Comparison of ENCODE assay signal across 8 mouse cellular contexts in the genomic region with DNA sequence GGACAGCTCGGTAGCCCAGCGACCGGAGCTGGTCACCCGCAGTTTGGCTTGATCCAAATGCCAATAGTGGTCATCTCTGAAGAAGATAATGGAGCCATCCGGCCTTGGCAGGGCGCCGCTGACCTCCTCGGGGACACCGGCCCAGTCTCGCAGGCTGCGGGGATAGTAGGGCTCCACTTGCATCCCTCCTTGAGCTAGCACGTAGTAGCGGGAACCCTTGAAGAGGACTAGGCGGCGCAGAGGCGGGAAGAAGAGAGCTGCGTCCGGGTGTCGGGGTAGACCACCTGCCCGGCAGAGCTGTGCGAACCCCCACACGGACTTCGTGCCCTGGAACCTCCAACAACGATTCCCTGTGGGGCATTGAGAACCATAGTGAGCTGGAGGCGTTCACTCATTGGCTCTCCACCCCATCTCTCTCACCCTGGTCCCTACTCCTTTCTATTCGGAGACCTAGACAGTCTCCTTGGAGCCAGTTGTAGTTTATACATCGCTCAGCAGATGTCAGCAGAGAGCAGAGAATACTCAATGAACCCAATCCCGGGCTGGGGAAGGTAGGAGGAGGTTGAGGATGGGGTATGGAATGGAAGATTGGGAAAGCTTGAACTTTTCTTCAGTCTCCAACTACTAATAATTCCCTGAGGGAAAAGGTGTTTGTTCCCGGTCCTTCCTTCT. TPM values are rescaled to one million over a fixed set of nuclear protein-coding genes. Genes with fewer than 3 reads are reported as not detected.
DNase-seq lines count a peak whose midpoint lies in the region; ATAC-seq lines count a peak whose summit lies in the region.

No protein-coding gene starts in this region.

- no peak overlapping the region for H3K9ac ChIP-seq in heart, embryonic 11.5 days (ENCODE audit: low read depth, low read length)
- no peak overlapping the region for H3K9ac ChIP-seq in kidney, embryonic 14.5 days (ENCODE audit: low read depth, low read length)
- no peak overlapping the region for H3K9ac ChIP-seq in limb, embryonic 15.5 days
- peak overlapping the region; percentile 46; the same call in 1 of the 2 replicates for H3K9ac ChIP-seq in midbrain, embryonic 16.5 days (ENCODE audit: low read depth, low read length)
- no peak overlapping the region for H3K9ac ChIP-seq in stomach, embryonic 14.5 days (replicated peaks; ENCODE audit: low read depth, low read length)

- H3K9me3 ChIP-seq in embryonic facial prominence, embryonic 10.5 days = no peaks in the 10 kb centered on the region
- H3K9me3 ChIP-seq in heart, embryonic 11.5 days (replicated peaks; ENCODE audit: control insufficient read depth, low read length) = no peaks in the 10 kb centered on the region
- no peaks in the 10 kb centered on the region for H3K9me3 ChIP-seq in kidney, embryonic 14.5 days (ENCODE audit: control insufficient read depth, low read length)
- H3K9me3 ChIP-seq in limb, embryonic 15.5 days = no peaks in the 10 kb centered on the region
- no peaks in the 10 kb centered on the region for H3K9me3 ChIP-seq in midbrain, embryonic 16.5 days (replicated peaks; ENCODE audit: control insufficient read depth, low read length, poor library complexity, severe bottlenecking)
- no peaks in the 10 kb centered on the region for H3K9me3 ChIP-seq in stomach, embryonic 14.5 days (ENCODE audit: control insufficient read depth, low read depth, low read length)

- peak; percentile 59 for DNase-seq in CD4-positive helper T cell, adult 2 months (ENCODE audit: low read depth, low spot score)
- peak; percentile 84 for DNase-seq in adrenal gland, postnatal 14 days
- DNase-seq in embryonic facial prominence, embryonic 10.5 days (ENCODE audit: low spot score) = peak; percentile 77

- peaks cover 82% of the 10 kb centered on the region for H3K27me3 ChIP-seq in embryonic facial prominence, embryonic 10.5 days (replicated peaks; ENCODE audit: low read depth, poor library complexity, severe bottlenecking)
- H3K27me3 ChIP-seq in heart, embryonic 11.5 days (ENCODE audit: control insufficient read depth, insufficient read depth, low read length) = peaks cover 32% of the 10 kb centered on the region
- H3K27me3 ChIP-seq in kidney, embryonic 14.5 days (ENCODE audit: control insufficient read depth, insufficient read depth, low read length) = peaks cover 51% of the 10 kb centered on the region
- peaks cover 74% of the 10 kb centered on the region for H3K27me3 ChIP-seq in limb, embryonic 15.5 days
- peaks cover 43% of the 10 kb centered on the region for H3K27me3 ChIP-seq in midbrain, embryonic 16.5 days (ENCODE audit: control insufficient read depth, insufficient read depth, low read depth, low read length)
- H3K27me3 ChIP-seq in stomach, embryonic 14.5 days (ENCODE audit: control insufficient read depth, insufficient read depth, low read length) = peaks cover 24% of the 10 kb centered on the region

- peak overlapping the region; percentile 57 for H3K4me2 ChIP-seq in heart, embryonic 11.5 days
- H3K4me2 ChIP-seq in kidney, embryonic 14.5 days (replicated peaks; ENCODE audit: low read depth, low read length) = peak overlapping the region; percentile 32; the same call in 1 of the 2 replicates
- peak overlapping the region; percentile 42 for H3K4me2 ChIP-seq in limb, embryonic 15.5 days
- H3K4me2 ChIP-seq in midbrain, embryonic 16.5 days (ENCODE audit: low read length) = peak overlapping the region; percentile 53
- peak overlapping the region; percentile 26 for H3K4me2 ChIP-seq in stomach, embryonic 14.5 days (replicated peaks; ENCODE audit: low read depth, low read length)

- peak overlapping the region; percentile 43 for H3K4me3 ChIP-seq in embryonic facial prominence, embryonic 10.5 days
- peak overlapping the region; percentile 26 for H3K4me3 ChIP-seq in heart, embryonic 11.5 days (ENCODE audit: low read depth, low read length)
- H3K4me3 ChIP-seq in kidney, embryonic 14.5 days (ENCODE audit: low read length) = peak overlapping the region; percentile 3; the same call in 1 of the 2 replicates
- no peak overlapping the region for H3K4me3 ChIP-seq in limb, embryonic 15.5 days
- H3K4me3 ChIP-seq in midbrain, embryonic 16.5 days (ENCODE audit: low read depth, low read length) = peak overlapping the region; percentile 20
- no peak overlapping the region for H3K4me3 ChIP-seq in stomach, embryonic 14.5 days (ENCODE audit: low read depth, low read length)

- no peak overlapping the region for H3K27ac ChIP-seq in embryonic facial prominence, embryonic 10.5 days (replicated peaks)
- H3K27ac ChIP-seq in heart, embryonic 11.5 days (ENCODE audit: low read depth, low read length) = no peak overlapping the region
- no peak overlapping the region for H3K27ac ChIP-seq in kidney, embryonic 14.5 days (ENCODE audit: low read depth, low read length)
- no peak overlapping the region for H3K27ac ChIP-seq in limb, embryonic 15.5 days
- no peak overlapping the region for H3K27ac ChIP-seq in midbrain, embryonic 16.5 days (ENCODE audit: low read length)
- H3K27ac ChIP-seq in stomach, embryonic 14.5 days (ENCODE audit: low read length) = no peak overlapping the region

- H3K36me3 ChIP-seq in embryonic facial prominence, embryonic 10.5 days (replicated peaks) = no peaks in the 10 kb centered on the region
- no peaks in the 10 kb centered on the region for H3K36me3 ChIP-seq in heart, embryonic 11.5 days (ENCODE audit: control insufficient read depth, insufficient read depth, low read length)
- H3K36me3 ChIP-seq in kidney, embryonic 14.5 days (ENCODE audit: control insufficient read depth, insufficient read depth, low read length) = no peaks in the 10 kb centered on the region
- H3K36me3 ChIP-seq in limb, embryonic 15.5 days = no peaks in the 10 kb centered on the region
- no peaks in the 10 kb centered on the region for H3K36me3 ChIP-seq in midbrain, embryonic 16.5 days (ENCODE audit: control insufficient read depth, insufficient read depth, low read length)
- H3K36me3 ChIP-seq in stomach, embryonic 14.5 days (ENCODE audit: control insufficient read depth, insufficient read depth, low read length) = no peaks in the 10 kb centered on the region

- peaks cover 51% of the 10 kb centered on the region for H3K4me1 ChIP-seq in embryonic facial prominence, embryonic 10.5 days
- peaks cover 37% of the 10 kb centered on the region for H3K4me1 ChIP-seq in heart, embryonic 11.5 days (ENCODE audit: control insufficient read depth, insufficient read depth, low read length)
- H3K4me1 ChIP-seq in kidney, embryonic 14.5 days (ENCODE audit: control insufficient read depth, insufficient read depth, low read length) = peaks cover 3% of the 10 kb centered on the region; the same call in 1 of the 2 replicates
- peaks cover 18% of the 10 kb centered on the region for H3K4me1 ChIP-seq in limb, embryonic 15.5 days
- peaks cover 10% of the 10 kb centered on the region; the same call in 1 of the 2 replicates for H3K4me1 ChIP-seq in midbrain, embryonic 16.5 days (ENCODE audit: control insufficient read depth, insufficient read depth, low read length)
- H3K4me1 ChIP-seq in stomach, embryonic 14.5 days (ENCODE audit: control insufficient read depth, insufficient read depth, low read length) = peaks cover 15% of the 10 kb centered on the region; the same call in 1 of the 2 replicates

- ATAC-seq in heart, embryonic 11.5 days (replicated peaks; ENCODE audit: insufficient number of reproducible peaks, low FRiP score, low TSS enrichment) = no peak
- 0 out of 2 replicates have a peak, but pooled peaks have one; percentile 25 for ATAC-seq in kidney, embryonic 14.5 days (ENCODE audit: low FRiP score, low TSS enrichment)
- ATAC-seq in limb, embryonic 15.5 days (ENCODE audit: insufficient number of reproducible peaks, low FRiP score, low TSS enrichment, low read depth) = no peak
- ATAC-seq in midbrain, embryonic 16.5 days = peak; percentile 25; the same call in 1 of the 2 replicates
- ATAC-seq in stomach, embryonic 14.5 days (ENCODE audit: insufficient number of reproducible peaks, insufficient read depth, low FRiP score, low read depth) = no peak

- 11% methylated on average over 29 of the region's 29 CpGs for WGBS in embryonic facial prominence, embryonic 10.5 days
- 9% methylated on average over 29 of the region's 29 CpGs for WGBS in heart, embryonic 11.5 days (ENCODE audit: insufficient replicate concordance)
- 12% methylated on average over 29 of the region's 29 CpGs for WGBS in kidney, embryonic 14.5 days
- WGBS in limb, embryonic 15.5 days = 12% methylated on average over 29 of the region's 29 CpGs
- 15% methylated on average over 29 of the region's 29 CpGs for WGBS in midbrain, embryonic 16.5 days
- 15% methylated on average over 29 of the region's 29 CpGs for WGBS in stomach, embryonic 14.5 days

RNA-seq across cellular contexts. Expression of a gene that starts 5.3 kb away (rescaled TPM):
- 0.37 and 0.75 TPM in 2 replicates for total RNA-seq in adrenal gland, postnatal 14 days (2021)
- polyA plus RNA-seq in embryonic facial prominence, embryonic 10.5 days (2016; fragmentation: Nextera tagmentation; extraction: Ambion mirVana) = 0.68 TPM in 1 of 2 replicates, not detected in the other
- 2.1 and 2.3 TPM in 2 replicates for polyA plus RNA-seq in heart, embryonic 11.5 days (2014; fragmentation: Nextera tagmentation; extraction: Ambion mirVana)
- 0.44 TPM in 1 of 2 replicates, not detected in the other for polyA plus RNA-seq in kidney, embryonic 14.5 days (2014; fragmentation: Nextera tagmentation; extraction: Ambion mirVana)
- polyA plus RNA-seq in limb, embryonic 15.5 days (2015; fragmentation: Nextera tagmentation; extraction: Ambion mirVana) = 0.35 and 0.64 TPM in 2 replicates
- polyA plus RNA-seq in midbrain, embryonic 16.5 days (2015; fragmentation: Nextera tagmentation; extraction: Ambion mirVana) = 0.57 and 0.64 TPM in 2 replicates
- 1.5 TPM in 1 of 2 replicates, not detected in the other for polyA plus RNA-seq in stomach, embryonic 14.5 days (2014; fragmentation: Nextera tagmentation; extraction: Ambion mirVana)

RNA-seq across cellular contexts. Expression of a gene that starts 13.5 kb away (rescaled TPM):
- not detected in 2 replicates for total RNA-seq in adrenal gland, postnatal 14 days (2021)
- polyA plus RNA-seq in embryonic facial prominence, embryonic 10.5 days (2016; fragmentation: Nextera tagmentation; extraction: Ambion mirVana) = not detected in 2 replicates
- polyA plus RNA-seq in heart, embryonic 11.5 days (2014; fragmentation: Nextera tagmentation; extraction: Ambion mirVana) = 0.10 and 0.14 TPM in 2 replicates
- not detected in 2 replicates for polyA plus RNA-seq in kidney, embryonic 14.5 days (2014; fragmentation: Nextera tagmentation; extraction: Ambion mirVana)
- 0.05 TPM in 1 of 2 replicates, not detected in the other for polyA plus RNA-seq in limb, embryonic 15.5 days (2015; fragmentation: Nextera tagmentation; extraction: Ambion mirVana)
- polyA plus RNA-seq in midbrain, embryonic 16.5 days (2015; fragmentation: Nextera tagmentation; extraction: Ambion mirVana) = 0.44 and 0.61 TPM in 2 replicates
- polyA plus RNA-seq in stomach, embryonic 14.5 days (2014; fragmentation: Nextera tagmentation; extraction: Ambion mirVana) = 0.10 TPM in 1 of 2 replicates, not detected in the other

RNA-seq across cellular contexts. Expression of a gene that starts 20.1 kb away (rescaled TPM):
- 7.4 and 8.3 TPM in 2 replicates for total RNA-seq in adrenal gland, postnatal 14 days (2021)
- polyA plus RNA-seq in embryonic facial prominence, embryonic 10.5 days (2016; fragmentation: Nextera tagmentation; extraction: Ambion mirVana) = 1.3 and 1.5 TPM in 2 replicates
- polyA plus RNA-seq in heart, embryonic 11.5 days (2014; fragmentation: Nextera tagmentation; extraction: Ambion mirVana) = 3.3 and 5.6 TPM in 2 replicates
- polyA plus RNA-seq in kidney, embryonic 14.5 days (2014; fragmentation: Nextera tagmentation; extraction: Ambion mirVana) = 0.55 and 1.1 TPM in 2 replicates
- 2.7 and 3.4 TPM in 2 replicates for polyA plus RNA-seq in limb, embryonic 15.5 days (2015; fragmentation: Nextera tagmentation; extraction: Ambion mirVana)
- 2.6 and 2.7 TPM in 2 replicates for polyA plus RNA-seq in midbrain, embryonic 16.5 days (2015; fragmentation: Nextera tagmentation; extraction: Ambion mirVana)
- polyA plus RNA-seq in stomach, embryonic 14.5 days (2014; fragmentation: Nextera tagmentation; extraction: Ambion mirVana) = 1.4 and 1.9 TPM in 2 replicates

RNA-seq across cellular contexts. Expression of a gene that starts 30.2 kb away (rescaled TPM):
- 66.3 and 72.1 TPM in 2 replicates for total RNA-seq in adrenal gland, postnatal 14 days (2021)
- 12.4 and 12.7 TPM in 2 replicates for polyA plus RNA-seq in embryonic facial prominence, embryonic 10.5 days (2016; fragmentation: Nextera tagmentation; extraction: Ambion mirVana)
- polyA plus RNA-seq in heart, embryonic 11.5 days (2014; fragmentation: Nextera tagmentation; extraction: Ambion mirVana) = 6.0 and 15.1 TPM in 2 replicates
- polyA plus RNA-seq in kidney, embryonic 14.5 days (2014; fragmentation: Nextera tagmentation; extraction: Ambion mirVana) = 20.3 and 28.1 TPM in 2 replicates
- 10.5 and 12.1 TPM in 2 replicates for polyA plus RNA-seq in limb, embryonic 15.5 days (2015; fragmentation: Nextera tagmentation; extraction: Ambion mirVana)
- polyA plus RNA-seq in midbrain, embryonic 16.5 days (2015; fragmentation: Nextera tagmentation; extraction: Ambion mirVana) = 10.9 and 13.0 TPM in 2 replicates
- polyA plus RNA-seq in stomach, embryonic 14.5 days (2014; fragmentation: Nextera tagmentation; extraction: Ambion mirVana) = 26.8 and 27.0 TPM in 2 replicates

RNA-seq across cellular contexts. Expression of a gene that starts 33.8 kb away (rescaled TPM):
- total RNA-seq in adrenal gland, postnatal 14 days (2021) = 10.2 and 10.3 TPM in 2 replicates
- 2.6 and 3.1 TPM in 2 replicates for polyA plus RNA-seq in embryonic facial prominence, embryonic 10.5 days (2016; fragmentation: Nextera tagmentation; extraction: Ambion mirVana)
- 4.4 and 5.3 TPM in 2 replicates for polyA plus RNA-seq in heart, embryonic 11.5 days (2014; fragmentation: Nextera tagmentation; extraction: Ambion mirVana)
- 0.61 and 0.70 TPM in 2 replicates for polyA plus RNA-seq in kidney, embryonic 14.5 days (2014; fragmentation: Nextera tagmentation; extraction: Ambion mirVana)
- polyA plus RNA-seq in limb, embryonic 15.5 days (2015; fragmentation: Nextera tagmentation; extraction: Ambion mirVana) = 2.3 and 2.8 TPM in 2 replicates
- 32.9 and 38.2 TPM in 2 replicates for polyA plus RNA-seq in midbrain, embryonic 16.5 days (2015; fragmentation: Nextera tagmentation; extraction: Ambion mirVana)
- polyA plus RNA-seq in stomach, embryonic 14.5 days (2014; fragmentation: Nextera tagmentation; extraction: Ambion mirVana) = 0.62 and 1.1 TPM in 2 replicates

Comparison
In these comparisons a context has a peak if more than half of its experiments do, and no peak if none do; other contexts are left out.
1. H3K4me3 ChIP-seq: peak in embryonic facial prominence, embryonic 10.5 days (single experiment), heart, embryonic 11.5 days (single experiment), kidney, embryonic 14.5 days (single experiment) and midbrain, embryonic 16.5 days (single experiment); none in limb, embryonic 15.5 days (single experiment) and stomach, embryonic 14.5 days (single experiment).
2. ATAC-seq: peak in kidney, embryonic 14.5 days (single experiment) and midbrain, embryonic 16.5 days (single experiment); none in heart, embryonic 11.5 days (single experiment), limb, embryonic 15.5 days (single experiment) and stomach, embryonic 14.5 days (single experiment).
3. Peak in every context shown above with its lines, with median percentiles within 50 percentile points of each other: DNase-seq and H3K4me2 ChIP-seq.